Mouse (Mus musculus): ENCODE data around the gene Mical3. TPM values are rescaled to one million over a fixed set of nuclear protein-coding genes. Genes with fewer than 3 reads are reported as not detected.

The Mical3 gene
- polyA plus RNA-seq, 1 experiment: 16.2 TPM

DNA sequence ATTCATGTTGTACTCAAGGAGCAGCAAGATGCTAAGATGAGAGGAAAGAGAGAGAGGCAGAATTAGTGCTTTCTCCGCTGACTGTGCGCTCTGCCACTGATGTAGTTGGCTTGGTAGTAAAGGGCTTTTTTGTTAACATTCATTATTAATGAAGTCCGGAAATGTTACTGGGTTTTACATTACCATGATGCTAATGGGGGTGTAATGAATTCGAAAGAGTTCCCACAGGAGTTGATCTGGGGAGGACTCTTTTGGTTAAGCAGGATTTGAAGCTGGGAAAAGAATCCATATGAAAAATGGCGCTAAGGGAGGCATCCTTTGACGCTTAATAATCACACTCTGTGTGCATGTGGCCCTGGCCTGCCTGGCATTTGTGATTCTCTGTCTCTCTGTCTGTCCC is 246.4 kb downstream of the Mical3 start:
- no peak for TF ChIP-seq CTCF (IDR thresholded peaks at IDR 0.05; ENCODE audit: borderline replicate concordance, control insufficient read depth, extremely low read depth, insufficient read depth, low read length, poor library complexity)
- no peak for TF ChIP-seq POLR2A (IDR thresholded peaks at IDR 0.05; ENCODE audit: control insufficient read depth, extremely low read depth, insufficient read depth, low read length, poor library complexity)
- Histone ChIP-seq H3K4me3 (ENCODE audit: control insufficient read depth, insufficient read depth, low read length) (no peak overlapping the region), H3K27me3 (ENCODE audit: control insufficient read depth, insufficient read depth, low read length) (no peaks in the 10 kb centered on the region), H3K27ac (ENCODE audit: control insufficient read depth, insufficient read depth, low read length) (no peak overlapping the region), H3K36me3 (ENCODE audit: control insufficient read depth, insufficient read depth, low read length) (peaks cover 14% of the 10 kb centered on the region), H3K4me1 (replicated peaks; ENCODE audit: control insufficient read depth, insufficient read depth, low read length) (no peaks in the 10 kb centered on the region)
- 96% methylated on average over 6 of the region's 6 CpGs for WGBS
- no peak for DNase-seq

Other genes with a start within 250 kb of the Mical3 start
- gene Bid, start 214.1 kb downstream of the Mical3 start, polyA plus RNA-seq (2012; rRNA removed): 36.5 and 43.1 TPM in 2 replicates
- gene Pex26, start 52.7 kb upstream of the Mical3 start, polyA plus RNA-seq (2012; rRNA removed): 29.3 and 31.7 TPM in 2 replicates
- gene Tuba8, start 79.7 kb upstream of the Mical3 start, polyA plus RNA-seq (2012; rRNA removed): 2.9 and 4.3 TPM in 2 replicates
- 30.0 and 43.4 TPM in 2 replicates for gene Usp18, start 114.9 kb upstream of the Mical3 start, polyA plus RNA-seq (2012; rRNA removed)
- 1.9 and 2.4 TPM in 2 replicates for gene Slc6a13, start 169.2 kb upstream of the Mical3 start, polyA plus RNA-seq (2012; rRNA removed)
- 0.43 and 0.70 TPM in 2 replicates for gene Slc6a12, start 212.1 kb upstream of the Mical3 start, polyA plus RNA-seq (2012; rRNA removed)

Data from thymus, adult 2 months (tissue).